Mouse (Mus musculus) hindbrain, postnatal 0 days (tissue): ENCODE data around the gene Ppie. TPM values are rescaled to one million over a fixed set of nuclear protein-coding genes. Genes with fewer than 3 reads are reported as not detected.

Experiments used
- ATAC-seq: fragments of 200-750 bp; cut with Nextera tagmentation; 2 replicates; pipeline ENCODE4 v1.8.0; 2017; ENCODE audit warnings: mild to moderate bottlenecking, moderate TSS enrichment, moderate library complexity
- DNase-seq: peaks from one replicate; pipeline ENCODE4 v3.0.0-alpha.2; 2015; ENCODE audit warnings: low spot score
- H3K27ac ChIP-seq: fragments of 300-500 bp; sonication (generic); 2 replicates; pipeline ENCODE4 v1.5.1; 2014; ENCODE audit warnings: mild to moderate bottlenecking
- H3K27me3 ChIP-seq: fragments of 300-500 bp; sonication (generic); 2 replicates; pipeline ENCODE4 v1.6.1; 2014; ENCODE audit warnings: low read length, mixed read lengths; ENCODE audit not compliant: insufficient read depth
- H3K36me3 ChIP-seq: fragments of 300-500 bp; sonication (generic); 2 replicates; pipeline ENCODE4 v1.6.1; 2014; ENCODE audit warnings: low read length, mixed read lengths; ENCODE audit not compliant: insufficient read depth
- H3K4me1 ChIP-seq: fragments of 300-500 bp; sonication (generic); 2 replicates; pipeline ENCODE4 v1.6.1; 2014; ENCODE audit warnings: antibody characterized with exemption, low read length, mixed read lengths; ENCODE audit not compliant: insufficient read depth
- H3K4me2 ChIP-seq: fragments of 300-500 bp; sonication (generic); 2 replicates; pipeline ENCODE4 v1.6.1; 2014; ENCODE audit warnings: low read depth, mild to moderate bottlenecking, low read length, moderate library complexity, mixed read lengths
- H3K4me3 ChIP-seq: fragments of 300-500 bp; sonication (generic); 2 replicates; pipeline ENCODE4 v1.5.1; 2014; ENCODE audit warnings: low read length
- H3K9ac ChIP-seq: fragments of 300-500 bp; sonication (generic); replicated peaks from 2 replicates; pipeline ENCODE4 v1.6.1; 2014; ENCODE audit warnings: mild to moderate bottlenecking, low read length, moderate library complexity, mixed read lengths
- H3K9me3 ChIP-seq: fragments of 300-500 bp; sonication (generic); 2 replicates; pipeline ENCODE4 v1.6.1; 2016; ENCODE audit warnings: low read length, mixed read lengths
- CTCF ChIP-seq: IDR thresholded peaks from 2 replicates; pipeline ENCODE4 v1.5.1; 2016; ENCODE audit warnings: antibody characterized with exemption, control low read depth, low read depth
- WGBS: fragments of 180-500 bp; shearing (Covaris S2); extraction: QIAGEN DNeasy Blood & Tissue Kit; methylation state at CpG from one replicate; pipeline ENCODE4 v1.1.7; 2014; 5-methylcytosine and 5-hydroxymethylcytosine counted together
- polyA plus RNA-seq: library from polyadenylated mRNA; unstranded; fragments of >200 nt; fragmentation: Nextera tagmentation; extraction: Ambion mirVana; gene quantifications from 2 replicates; pipeline ENCODE4 v1.2.1, GENCODE M21; 2015
- total RNA-seq: library from RNA; depleted of rRNA; stranded (reverse); fragments of >200 nt; gene quantifications from 2 replicates; pipeline ENCODE4 v1.2.3, GENCODE M21; 2014; rRNA removed

Gene Ppie
- total RNA-seq, result 22.0 and 39.5 TPM in 2 replicates
- 44.4 and 49.7 TPM in 2 replicates for polyA plus RNA-seq

DNA sequence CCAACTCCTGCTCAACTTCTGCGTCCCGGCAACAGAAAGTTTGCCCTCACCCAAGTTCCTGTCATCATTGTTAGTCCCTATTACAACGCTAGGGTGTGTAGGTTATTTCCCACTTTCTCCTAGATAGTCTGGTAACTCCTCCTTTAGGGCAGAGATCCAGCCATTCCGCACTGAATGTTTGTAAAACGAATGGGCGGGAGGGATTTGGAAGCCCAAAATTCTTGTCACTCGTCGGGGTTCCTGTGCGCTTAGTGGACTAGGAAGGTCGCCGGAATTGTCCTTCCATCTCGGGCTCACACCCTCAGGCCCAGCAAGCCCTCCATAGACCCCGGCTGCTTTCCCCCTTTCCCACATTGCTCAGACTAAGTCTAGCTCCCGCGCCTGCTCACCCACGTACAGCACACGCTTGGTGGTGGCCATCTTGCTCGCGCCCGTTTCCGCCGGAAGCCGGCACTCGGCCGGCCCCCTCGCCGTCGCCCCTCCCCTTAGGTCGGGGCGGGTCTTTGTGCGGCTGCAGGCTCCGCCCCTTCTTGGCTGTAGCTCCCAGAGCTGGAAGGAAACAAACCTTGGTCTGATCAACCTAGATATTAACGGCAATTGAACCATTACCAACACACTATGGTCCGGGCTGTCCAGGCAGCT, at the start of gene Ppie:
TSS of gene Ppie (minus strand) at position 439 of the 642 bp plus-strand sequence.
- H3K4me1 ChIP-seq, result peaks cover 8% of the 10 kb centered on the region
- ATAC-seq, result peak; percentile 98
- DNase-seq, result peak; percentile 95
- peak; percentile 46 for TF ChIP-seq CTCF
- peak within 1 kb of the TSS; percentile 87 for H3K27ac ChIP-seq
- H3K9ac ChIP-seq, result peak within 1 kb of the TSS; percentile 55
- WGBS, result 1% methylated on average over 34 of the region's 34 CpGs
- H3K4me3 ChIP-seq, result peak within 1 kb of the TSS; percentile 66
- H3K27me3 ChIP-seq, result no peaks in the 10 kb centered on the region
- H3K9me3 ChIP-seq, result no peaks in the 10 kb centered on the region
- peak within 1 kb of the TSS; percentile 64 for H3K4me2 ChIP-seq
- H3K36me3 ChIP-seq, result peaks cover 13% of the 10 kb centered on the region; the same call in 1 of the 2 replicates

DNA sequence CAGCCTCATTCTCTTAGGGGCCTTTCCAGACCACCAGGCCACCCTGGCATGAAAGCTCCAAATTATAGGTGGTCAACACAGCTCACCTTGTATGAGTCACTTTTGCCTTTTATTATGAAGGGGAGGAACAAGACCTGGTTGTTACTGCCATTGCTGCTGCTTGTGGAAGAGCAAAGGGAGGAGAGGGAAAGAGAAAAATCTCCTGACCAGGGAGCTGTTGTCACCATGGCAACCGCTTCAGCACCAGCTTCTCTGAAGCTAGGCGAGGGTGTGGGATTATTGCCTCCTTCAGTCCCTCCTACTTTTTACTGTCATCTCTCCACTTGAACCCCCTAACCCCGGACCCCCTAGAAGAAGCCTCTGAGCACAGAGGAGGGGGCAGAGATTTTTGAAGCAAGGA, 45.1 kb upstream of the Ppie start:
- Histone ChIP-seq H3K4me3 (no peak overlapping the region; the same call in 1 of the 2 replicates), H3K27ac (peak overlapping the region; percentile 28; the same call in 1 of the 2 replicates), H3K9me3 (no peaks in the 10 kb centered on the region), H3K36me3 (no peaks in the 10 kb centered on the region), H3K27me3 (no peaks in the 10 kb centered on the region), H3K4me2 (peak overlapping the region; percentile 76), H3K9ac (no peak overlapping the region), H3K4me1 (0 out of 2 replicates have a peak, but pooled peaks cover 4% of the 10 kb centered on the region)
- TF ChIP-seq CTCF, result no peak
- ATAC-seq, result no peak
- 42% methylated on average over 3 of the region's 3 CpGs for WGBS
- peak; percentile 73 for DNase-seq

DNA sequence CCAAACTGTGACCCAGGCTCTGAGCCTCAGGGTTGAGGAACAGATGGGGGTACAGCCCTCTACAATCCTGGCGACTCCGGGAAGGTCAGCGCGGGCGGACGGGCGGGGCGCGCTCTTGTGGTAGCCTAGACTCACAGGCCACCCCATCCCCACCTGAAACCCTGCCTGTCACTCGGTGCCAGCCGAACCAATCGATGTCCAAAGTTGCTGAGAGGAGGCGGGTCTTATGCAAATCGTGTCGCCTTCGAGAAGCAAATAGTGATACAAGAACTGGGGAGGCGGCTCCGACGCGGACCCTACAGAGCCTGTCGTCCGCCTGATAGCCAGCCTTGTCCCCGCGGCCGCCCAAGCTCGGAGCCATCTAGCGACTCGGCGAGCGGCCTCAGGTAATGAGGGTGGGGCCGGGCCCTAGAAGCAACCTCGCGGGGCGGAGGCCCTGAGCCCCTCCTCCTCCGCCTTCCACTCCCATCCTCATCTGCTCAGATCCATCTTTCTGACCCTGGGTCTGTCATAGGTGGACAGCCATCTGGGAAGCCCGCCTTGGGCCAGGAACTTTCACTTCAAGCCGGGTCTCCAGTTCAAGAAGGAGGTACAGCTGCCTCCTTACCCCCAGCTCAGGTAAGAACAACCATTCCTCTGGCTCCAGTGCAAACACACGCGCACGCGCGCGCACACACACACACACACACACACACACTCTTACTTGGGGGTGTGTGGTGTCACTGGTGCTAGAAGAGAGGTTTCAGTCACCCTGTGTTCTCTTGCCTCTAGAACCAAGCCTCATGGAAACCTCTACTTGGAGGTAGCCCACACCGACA, 43.7 kb upstream of the Ppie start:
- peak overlapping the region; percentile 76 for H3K27ac ChIP-seq
- peak overlapping the region; percentile 76 for H3K4me2 ChIP-seq
- peak overlapping the region; percentile 52 for H3K4me3 ChIP-seq
- peak overlapping the region; percentile 66 for H3K9ac ChIP-seq
- H3K27me3 ChIP-seq, result no peaks in the 10 kb centered on the region
- TF ChIP-seq CTCF, result no peak; the same call in 1 of the 2 replicates
- DNase-seq (peak; percentile 91), ATAC-seq (peak; percentile 94)
- 0 out of 2 replicates have a peak, but pooled peaks cover 4% of the 10 kb centered on the region for H3K4me1 ChIP-seq
- 10% methylated on average over 44 of the region's 44 CpGs for WGBS
- no peaks in the 10 kb centered on the region for H3K9me3 ChIP-seq
- H3K36me3 ChIP-seq, result no peaks in the 10 kb centered on the region

DNA sequence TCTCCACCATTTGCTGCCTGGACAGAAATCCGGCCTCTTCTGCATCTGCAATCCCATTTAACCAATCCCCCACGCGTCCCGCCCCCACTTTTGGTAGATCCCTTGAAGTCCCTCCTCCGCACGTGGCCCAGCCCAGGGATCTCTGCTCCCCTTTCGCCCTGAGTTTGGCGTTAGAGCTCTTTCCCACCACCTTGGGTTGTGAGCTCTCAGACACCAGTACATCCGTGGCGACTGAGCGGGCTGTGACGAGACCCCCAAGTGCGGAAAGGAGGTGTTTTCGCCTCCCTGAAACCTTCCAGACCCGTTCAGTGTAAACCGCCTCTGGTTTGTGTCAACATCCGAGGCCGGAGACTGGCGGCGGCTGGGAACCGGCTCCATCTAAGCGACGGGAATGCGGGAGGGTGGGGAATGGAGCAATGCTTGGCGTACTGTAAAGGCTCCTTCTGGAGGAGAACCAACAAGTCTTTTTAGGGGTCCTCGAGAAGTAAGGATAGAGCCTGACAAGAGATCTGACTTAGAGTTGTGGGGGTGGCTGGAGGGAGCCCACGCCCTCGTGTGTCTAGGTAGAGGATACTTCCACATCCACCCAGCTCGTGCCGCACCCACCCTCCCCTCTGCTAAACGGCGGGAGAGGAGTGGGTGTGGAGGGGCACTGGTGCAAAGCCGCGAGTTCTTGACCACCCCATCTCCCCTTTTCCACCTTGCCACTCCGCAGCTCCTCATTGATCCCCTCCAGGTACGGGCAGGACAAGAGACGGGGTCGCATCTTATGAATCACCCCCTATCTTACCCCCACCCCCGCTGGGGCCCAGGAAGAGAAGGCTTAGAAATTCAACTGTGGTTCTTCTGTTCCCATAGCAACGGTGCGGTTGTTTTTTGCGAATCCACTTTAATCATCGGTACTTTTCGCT, 42.8 kb upstream of the Ppie start, which contains the start of gene Hpcal4:
TSS of gene Hpcal4 (plus strand) at position 900 of the 911 bp plus-strand sequence.
- 1% methylated on average over 43 of the region's 44 CpGs for WGBS

DNA sequence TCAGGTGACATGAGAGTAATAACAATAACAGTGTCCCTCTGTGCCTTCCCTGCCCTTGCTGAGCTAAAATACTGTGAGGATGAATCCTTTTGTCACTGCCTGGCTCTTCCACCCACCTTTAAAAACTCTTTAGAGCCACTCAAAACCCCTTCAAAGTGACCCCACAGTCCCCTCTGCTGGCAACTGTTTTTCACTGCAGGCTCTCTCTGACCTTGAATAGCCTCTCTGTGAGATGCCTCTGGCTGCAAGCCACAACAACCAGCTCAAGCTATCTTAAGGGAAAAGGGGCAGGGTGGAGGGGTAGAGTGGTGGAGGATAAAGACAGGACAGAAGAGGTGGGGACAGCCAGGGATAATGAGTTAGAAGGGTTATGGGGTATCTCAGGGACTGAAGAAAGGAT, 32.1 kb upstream of the Ppie start:
- no peak for ATAC-seq
- no peaks in the 10 kb centered on the region for H3K4me1 ChIP-seq
- no peak overlapping the region for H3K4me2 ChIP-seq
- H3K36me3 ChIP-seq, result no peaks in the 10 kb centered on the region
- DNase-seq, result no peak
- no peak overlapping the region for H3K9ac ChIP-seq
- 0 out of 2 replicates have a peak, but pooled peaks have one; percentile 9 for TF ChIP-seq CTCF
- H3K9me3 ChIP-seq, result peaks cover 3% of the 10 kb centered on the region; the same call in 1 of the 2 replicates
- H3K4me3 ChIP-seq, result no peak overlapping the region
- H3K27ac ChIP-seq, result no peak overlapping the region
- no peaks in the 10 kb centered on the region for H3K27me3 ChIP-seq

More for the DNA sequence above, 42.8 kb upstream of the Ppie start, which contains the start of gene Hpcal4:
- DNase-seq (peak; percentile 56), ATAC-seq (peak; percentile 65)
- Histone ChIP-seq H3K4me2 (peak within 1 kb of the TSS; percentile 76), H3K27ac (peak within 1 kb of the TSS; percentile 76), H3K4me3 (peak within 1 kb of the TSS; percentile 52), H3K9me3 (no peaks in the 10 kb centered on the region), H3K36me3 (no peaks in the 10 kb centered on the region), H3K9ac (peak within 1 kb of the TSS; percentile 66), H3K27me3 (no peaks in the 10 kb centered on the region), H3K4me1 (0 out of 2 replicates have a peak, but pooled peaks cover 4% of the 10 kb centered on the region)
- TF ChIP-seq CTCF, result no peak

DNA sequence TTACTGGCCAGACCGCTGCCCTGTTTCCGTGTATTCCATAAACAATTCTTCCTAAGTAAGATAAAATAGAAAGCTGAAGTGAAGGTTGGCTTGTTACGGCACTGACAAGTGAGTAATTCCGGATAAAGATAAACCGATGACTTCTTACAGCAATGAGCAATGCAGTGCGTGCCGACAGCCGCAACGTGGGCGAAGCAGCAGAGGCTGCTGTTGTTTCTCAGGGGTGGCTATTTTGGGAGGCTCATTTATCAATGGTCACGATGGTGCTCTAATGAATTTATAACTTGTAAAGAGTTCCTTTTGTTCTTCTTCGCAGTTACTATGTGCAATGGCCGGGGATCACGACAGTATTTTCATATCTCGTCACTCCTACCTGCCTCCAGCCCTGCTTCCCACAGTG, 24.4 kb upstream of the Ppie start:
- no peak for TF ChIP-seq CTCF
- Histone ChIP-seq H3K36me3 (no peaks in the 10 kb centered on the region), H3K4me2 (no peak overlapping the region), H3K9me3 (peaks cover 2% of the 10 kb centered on the region; the same call in 1 of the 2 replicates), H3K27ac (no peak overlapping the region), H3K9ac (no peak overlapping the region), H3K4me1 (peaks cover 5% of the 10 kb centered on the region; the same call in 1 of the 2 replicates), H3K27me3 (no peaks in the 10 kb centered on the region), H3K4me3 (no peak overlapping the region)
- WGBS, result 86% methylated on average over 15 of the region's 15 CpGs
- ATAC-seq, result no peak
- no peak for DNase-seq
